Mouse (Mus musculus) forebrain, embryonic 16.5 days (tissue): ENCODE measurements around the gene Bmper. TPM values are rescaled to one million over a fixed set of nuclear protein-coding genes. Genes with fewer than 3 reads are reported as not detected.

Experiments
- ATAC-seq: fragments of 200-750 bp; cut with Nextera tagmentation; 2 replicates; pipeline ENCODE4 v1.8.0; 2017; ENCODE audit warnings: mild to moderate bottlenecking, moderate library complexity
- H3K27ac ChIP-seq: fragments of 300-500 bp; sonication (generic); 2 replicates; pipeline ENCODE4 v1.5.1; 2014; ENCODE audit warnings: low read length, control low read depth
- H3K27me3 ChIP-seq: fragments of 300-500 bp; sonication (generic); replicated peaks from 2 replicates; pipeline ENCODE4 v1.6.1; 2014; ENCODE audit warnings: low read length; ENCODE audit not compliant: control insufficient read depth, insufficient read depth
- H3K36me3 ChIP-seq: fragments of 300-500 bp; sonication (generic); 2 replicates; pipeline ENCODE4 v1.6.1; 2014; ENCODE audit not compliant: control insufficient read depth, insufficient read depth
- H3K4me1 ChIP-seq: fragments of 300-500 bp; sonication (generic); replicated peaks from 2 replicates; pipeline ENCODE4 v1.6.1; 2014; ENCODE audit warnings: low read length; ENCODE audit not compliant: control insufficient read depth, insufficient read depth
- H3K4me2 ChIP-seq: fragments of 300-500 bp; sonication (generic); 2 replicates; pipeline ENCODE4 v1.6.1; 2014; ENCODE audit warnings: mild to moderate bottlenecking, low read length, control low read depth
- H3K4me3 ChIP-seq: fragments of 300-500 bp; sonication (generic); replicated peaks from 2 replicates; pipeline ENCODE4 v1.5.1; 2014; ENCODE audit warnings: mild to moderate bottlenecking, low read length, control low read depth
- H3K9ac ChIP-seq: fragments of 300-500 bp; sonication (generic); replicated peaks from 2 replicates; pipeline ENCODE4 v1.6.1; 2014; ENCODE audit warnings: low read depth, low read length, control low read depth
- H3K9me3 ChIP-seq: fragments of 300-500 bp; sonication (generic); 2 replicates; pipeline ENCODE4 v1.6.1; 2016; ENCODE audit warnings: low read length; ENCODE audit not compliant: control insufficient read depth
- WGBS: fragments of 180-500 bp; shearing (Covaris S2); extraction: QIAGEN DNeasy Blood & Tissue Kit; methylation state at CpG from one replicate; pipeline ENCODE4 v1.1.7; 2014; 5-methylcytosine and 5-hydroxymethylcytosine counted together
- polyA plus RNA-seq: library from polyadenylated mRNA; unstranded; fragments of >200 nt; fragmentation: Nextera tagmentation; extraction: Ambion mirVana; gene quantifications from 2 replicates; pipeline ENCODE4 v1.2.1, GENCODE M21; 2015

The Bmper gene
- polyA plus RNA-seq, 1 experiment from 2014 or later, result 13.6 TPM

- Histone ChIP-seq H3K4me2 (no peak overlapping the region), H3K27ac (no peak overlapping the region), H3K9ac (no peak overlapping the region), H3K4me1 (peaks cover 4% of the 10 kb centered on the region), H3K4me3 (no peak overlapping the region), H3K36me3 (no peaks in the 10 kb centered on the region), H3K27me3 (no peaks in the 10 kb centered on the region), H3K9me3 (no peaks in the 10 kb centered on the region)
- no peak for ATAC-seq
- 71% methylated on average over 3 of the region's 3 CpGs for WGBS
Measured at GRCm38 (mm10) chr9:23384880-23385279, 162.0 kb downstream of the Bmper start.

DNA sequence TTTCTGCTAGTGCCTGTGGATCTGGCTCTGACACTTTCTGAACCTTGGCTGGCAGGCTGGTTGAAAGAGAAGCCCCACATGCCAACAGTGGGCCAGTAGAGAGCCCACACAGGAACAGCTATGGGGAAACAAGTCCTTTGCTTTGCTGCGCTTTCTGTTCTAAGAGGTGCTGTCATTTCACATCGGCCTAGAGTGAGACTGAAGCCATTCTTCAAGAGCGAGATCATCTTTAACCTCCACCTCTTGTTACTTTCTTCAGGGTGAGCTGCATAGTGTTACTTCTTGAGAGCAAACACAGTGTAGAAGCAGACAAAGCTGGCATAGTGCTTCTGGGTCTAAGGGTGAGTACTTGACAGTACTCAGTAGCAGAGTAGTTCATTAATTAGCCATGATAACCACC, 163.3 kb downstream of the Bmper start:
- H3K36me3 ChIP-seq, result no peaks in the 10 kb centered on the region
- peak; percentile 33; the same call in 1 of the 2 replicates for ATAC-seq
- H3K4me2 ChIP-seq, result no peak overlapping the region
- no peak overlapping the region for H3K4me3 ChIP-seq
- H3K9ac ChIP-seq, result no peak overlapping the region
- H3K9me3 ChIP-seq, result no peaks in the 10 kb centered on the region
- WGBS, result 39% methylated on average over 3 of the region's 3 CpGs
- no peaks in the 10 kb centered on the region; the same call in 1 of the 2 replicates for H3K4me1 ChIP-seq
- no peaks in the 10 kb centered on the region for H3K27me3 ChIP-seq
- H3K27ac ChIP-seq, result no peak overlapping the region

DNA sequence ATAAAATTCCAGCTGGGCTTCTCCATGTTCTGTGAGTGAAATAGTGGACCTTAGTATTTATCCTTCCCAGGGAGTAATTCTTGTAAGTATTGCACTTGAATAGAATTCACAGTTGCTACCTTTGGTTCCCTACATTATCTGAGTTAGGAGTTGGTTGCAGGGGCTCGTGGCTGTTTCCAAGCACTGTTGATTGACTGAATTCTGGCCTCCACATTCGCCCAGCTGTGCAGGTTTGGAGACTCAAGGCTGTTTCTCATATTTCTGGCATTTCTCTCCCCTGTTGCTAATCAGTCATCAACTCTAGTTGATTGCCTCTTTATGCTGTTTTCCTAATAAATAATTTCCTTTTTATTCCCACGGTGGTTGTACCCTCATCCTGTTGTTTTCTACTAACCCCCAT, 167.2 kb downstream of the Bmper start:
- Histone ChIP-seq H3K9me3 (no peaks in the 10 kb centered on the region), H3K4me3 (no peak overlapping the region), H3K4me2 (no peak overlapping the region), H3K27ac (no peak overlapping the region), H3K36me3 (no peaks in the 10 kb centered on the region), H3K4me1 (no peaks in the 10 kb centered on the region), H3K9ac (no peak overlapping the region), H3K27me3 (no peaks in the 10 kb centered on the region)
- ATAC-seq, result no peak
- WGBS, result 67% methylated on average over 3 of the region's 3 CpGs

- Histone ChIP-seq H3K36me3 (no peaks in the 10 kb centered on the region), H3K27me3 (no peaks in the 10 kb centered on the region), H3K4me3 (no peak overlapping the region), H3K4me2 (no peak overlapping the region), H3K27ac (no peak overlapping the region), H3K4me1 (no peaks in the 10 kb centered on the region), H3K9me3 (no peaks in the 10 kb centered on the region), H3K9ac (no peak overlapping the region)
- WGBS, result 78% methylated on average over 6 of the region's 6 CpGs
- ATAC-seq, result no peak
Measured at GRCm38 (mm10) chr9:23394652-23395317, 171.9 kb downstream of the Bmper start.

DNA sequence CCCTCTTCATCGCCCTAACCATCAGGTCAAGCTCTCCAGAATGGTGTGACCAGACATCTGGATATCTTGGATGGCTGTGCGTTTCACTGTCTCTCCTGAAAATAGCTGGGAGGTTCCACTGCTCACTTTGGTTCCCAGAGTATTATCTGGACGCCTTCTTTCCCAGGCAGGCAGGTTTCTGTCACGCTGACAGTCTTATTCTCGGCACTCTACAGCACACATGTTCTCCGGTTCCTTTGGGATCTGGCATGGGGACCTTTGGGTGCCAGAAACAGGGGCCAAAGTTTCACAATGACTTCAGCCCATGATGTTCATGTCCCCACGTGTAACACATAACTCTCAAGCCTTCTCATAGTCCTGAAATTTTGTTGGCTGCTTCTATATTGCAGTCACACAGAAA, 173.3 kb downstream of the Bmper start:
- H3K9me3 ChIP-seq, result no peaks in the 10 kb centered on the region
- ATAC-seq, result no peak
- no peaks in the 10 kb centered on the region for H3K36me3 ChIP-seq
- no peak overlapping the region for H3K27ac ChIP-seq
- no peak overlapping the region for H3K9ac ChIP-seq
- no peaks in the 10 kb centered on the region; the same call in 1 of the 2 replicates for H3K4me1 ChIP-seq
- H3K4me2 ChIP-seq, result no peak overlapping the region
- no peaks in the 10 kb centered on the region for H3K27me3 ChIP-seq
- H3K4me3 ChIP-seq, result no peak overlapping the region
- 89% methylated on average over 7 of the region's 7 CpGs for WGBS

- H3K4me2 ChIP-seq, result no peak overlapping the region
- H3K9me3 ChIP-seq, result no peaks in the 10 kb centered on the region
- no peaks in the 10 kb centered on the region for H3K36me3 ChIP-seq
- WGBS, result 93% methylated on average over 3 of the region's 3 CpGs
- no peak overlapping the region for H3K4me3 ChIP-seq
- H3K4me1 ChIP-seq, result no peaks in the 10 kb centered on the region; the same call in 1 of the 2 replicates
- no peak overlapping the region for H3K27ac ChIP-seq
- H3K27me3 ChIP-seq, result no peaks in the 10 kb centered on the region
- no peak for ATAC-seq
- no peak overlapping the region for H3K9ac ChIP-seq
Measured at GRCm38 (mm10) chr9:23397876-23398275, 175.0 kb downstream of the Bmper start.

DNA sequence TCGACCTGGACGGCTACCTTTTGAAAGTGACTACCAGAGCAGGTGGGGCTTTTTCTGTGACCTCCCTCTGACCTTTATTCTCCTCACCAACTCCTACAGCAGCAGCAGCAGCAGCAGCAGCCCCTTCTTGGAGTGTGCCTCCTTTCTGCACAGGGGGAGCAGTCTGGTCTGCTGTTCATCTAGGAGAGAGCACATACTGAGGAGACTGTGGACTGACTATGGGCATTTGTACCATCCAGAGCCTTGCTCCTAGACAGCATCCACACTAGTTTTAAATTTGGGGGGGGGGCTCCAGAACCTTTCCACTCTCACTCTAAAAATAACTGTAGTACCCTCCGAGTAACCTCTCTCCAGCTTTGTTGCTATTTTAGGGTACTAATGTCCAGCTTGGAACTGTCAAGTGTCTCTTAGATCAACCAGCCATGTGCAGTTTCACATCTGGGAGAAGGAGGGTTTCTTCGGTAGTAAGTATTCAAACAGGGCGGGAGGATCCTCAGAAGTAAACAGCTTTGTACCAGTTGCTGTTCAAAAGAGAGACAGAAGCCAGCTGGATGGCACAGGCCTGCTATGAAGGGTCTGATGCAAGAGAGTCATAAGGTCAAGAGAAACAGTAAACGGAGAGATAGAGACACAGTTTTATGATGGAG, 176.9 kb downstream of the Bmper start:
- WGBS, result 78% methylated on average over 6 of the region's 6 CpGs
- no peaks in the 10 kb centered on the region for H3K36me3 ChIP-seq
- H3K4me3 ChIP-seq, result no peak overlapping the region
- no peaks in the 10 kb centered on the region for H3K27me3 ChIP-seq
- no peaks in the 10 kb centered on the region; the same call in 1 of the 2 replicates for H3K4me1 ChIP-seq
- H3K9ac ChIP-seq, result no peak overlapping the region
- H3K27ac ChIP-seq, result no peak overlapping the region
- H3K4me2 ChIP-seq, result no peak overlapping the region
- no peaks in the 10 kb centered on the region for H3K9me3 ChIP-seq
- ATAC-seq, result no peak

GRCm38 (mm10) chr9:23407416-23407815, 184.5 kb downstream of the Bmper start:
- no peak for ATAC-seq
- Histone ChIP-seq H3K9me3 (no peaks in the 10 kb centered on the region), H3K4me1 (peaks cover 4% of the 10 kb centered on the region), H3K27ac (no peak overlapping the region), H3K36me3 (no peaks in the 10 kb centered on the region), H3K4me2 (no peak overlapping the region), H3K9ac (no peak overlapping the region), H3K4me3 (no peak overlapping the region), H3K27me3 (no peaks in the 10 kb centered on the region)
- WGBS, result 74% methylated on average over 6 of the region's 6 CpGs

GRCm38 (mm10) chr9:23407935-23408781, 185.3 kb downstream of the Bmper start:
- Histone ChIP-seq H3K4me1 (peaks cover 4% of the 10 kb centered on the region), H3K36me3 (no peaks in the 10 kb centered on the region), H3K9me3 (no peaks in the 10 kb centered on the region), H3K27ac (peak overlapping the region; percentile 44; the same call in 1 of the 2 replicates), H3K27me3 (no peaks in the 10 kb centered on the region), H3K4me2 (no peak overlapping the region), H3K9ac (no peak overlapping the region), H3K4me3 (no peak overlapping the region)
- 15% methylated on average over 3 of the region's 3 CpGs for WGBS
- peak; percentile 91 for ATAC-seq
